Mouse (Mus musculus): ENCODE results near the gene Trappc3. TPM values are rescaled to one million over a fixed set of nuclear protein-coding genes. Genes with fewer than 3 reads are reported as not detected.
A peak's percentile ranks its signal among the peaks of the same experiment; 100 is the strongest.

The Trappc3 gene
- total RNA-seq, 1 experiment from 2014 or later, result 39.9 TPM

DNA sequence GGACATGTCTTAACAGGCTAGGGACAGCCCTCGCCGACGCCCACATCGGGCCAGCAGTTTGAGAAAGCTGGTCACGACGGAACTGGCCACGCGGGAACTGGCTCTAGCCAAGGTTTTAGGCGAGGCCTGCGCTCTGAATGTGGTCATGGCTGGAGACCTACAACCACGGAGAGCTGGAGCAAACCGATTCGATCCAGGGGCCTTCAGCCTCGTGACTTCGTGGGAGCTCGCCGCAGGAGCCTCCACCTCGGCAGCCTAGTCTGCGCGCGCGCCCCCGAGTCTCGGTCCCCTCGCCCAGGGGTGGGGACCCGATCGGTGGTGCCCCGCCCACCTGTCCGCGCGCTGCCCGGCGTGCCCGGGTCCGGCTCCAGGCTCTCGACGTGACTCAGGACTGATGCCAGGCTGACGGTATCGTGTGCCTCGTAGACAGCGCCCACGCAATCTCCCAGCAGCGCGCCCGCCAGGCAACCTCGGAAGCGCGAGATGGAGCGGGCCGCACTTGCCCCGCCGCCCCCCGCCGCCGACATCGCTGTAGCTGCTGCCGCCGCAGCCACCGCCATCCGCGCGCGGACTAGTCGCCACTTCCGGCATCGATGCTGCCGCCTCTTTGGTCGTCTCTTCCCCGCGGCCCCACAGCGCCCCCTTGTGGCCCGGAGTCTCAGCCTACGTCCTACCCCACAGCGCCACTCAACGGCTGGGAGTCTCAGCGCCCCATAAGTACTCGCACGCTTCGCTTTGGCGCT lies 59.2 kb downstream of the Trappc3 start, which contains the start of gene Adprhl2:
Gene Adprhl2 (minus strand): TSS at position 593 of the 743 bp plus-strand sequence.
- peak; percentile 95 to 97 for ATAC-seq (replicated peaks in 1 of 2; ENCODE audit: insufficient read depth in 1 of 2, low FRiP score in 2 of 2, low TSS enrichment in 1 of 2, low read depth in 1 of 2, poor library complexity in 2 of 2, severe bottlenecking in 2 of 2)

DNA sequence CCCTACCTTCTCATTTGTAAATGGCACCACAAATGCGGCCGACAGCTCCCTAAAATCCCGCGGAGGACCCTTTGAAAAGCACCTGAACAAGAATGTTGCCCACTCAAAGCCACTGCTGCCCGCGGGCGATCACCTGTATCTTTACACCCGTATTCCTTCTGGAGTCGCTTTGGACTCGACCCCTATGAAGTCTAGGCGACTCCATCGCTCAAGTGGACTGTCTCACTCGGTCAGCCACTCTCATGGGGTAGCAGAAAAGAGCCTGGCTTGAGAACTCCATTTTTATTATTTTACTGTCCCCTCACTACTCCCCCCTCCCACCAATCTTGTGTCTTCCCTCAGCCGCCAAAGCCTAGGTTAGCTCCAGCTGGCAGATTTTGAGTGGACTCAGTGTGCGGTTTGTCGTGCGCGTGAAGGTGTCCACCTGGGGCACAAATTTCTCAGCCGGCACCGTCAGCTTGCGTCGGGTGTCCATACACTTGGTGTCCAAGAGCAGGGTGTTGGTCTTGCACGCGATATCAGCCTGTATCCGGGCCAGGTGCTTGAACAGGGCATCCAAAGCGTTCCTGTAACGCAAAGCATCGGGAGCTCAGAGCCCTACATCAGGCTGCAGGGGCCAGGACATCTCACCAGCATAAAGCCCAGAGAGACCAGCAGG lies 59.9 kb downstream of the Trappc3 start:
- ATAC-seq (replicated peaks in 1 of 2; ENCODE audit: insufficient read depth in 1 of 2, low FRiP score in 2 of 2, low TSS enrichment in 1 of 2, low read depth in 1 of 2, poor library complexity in 2 of 2, severe bottlenecking in 2 of 2), result peak in 1 of 2 experiments; percentile 9; a peak in 1 of 4 replicates

DNA sequence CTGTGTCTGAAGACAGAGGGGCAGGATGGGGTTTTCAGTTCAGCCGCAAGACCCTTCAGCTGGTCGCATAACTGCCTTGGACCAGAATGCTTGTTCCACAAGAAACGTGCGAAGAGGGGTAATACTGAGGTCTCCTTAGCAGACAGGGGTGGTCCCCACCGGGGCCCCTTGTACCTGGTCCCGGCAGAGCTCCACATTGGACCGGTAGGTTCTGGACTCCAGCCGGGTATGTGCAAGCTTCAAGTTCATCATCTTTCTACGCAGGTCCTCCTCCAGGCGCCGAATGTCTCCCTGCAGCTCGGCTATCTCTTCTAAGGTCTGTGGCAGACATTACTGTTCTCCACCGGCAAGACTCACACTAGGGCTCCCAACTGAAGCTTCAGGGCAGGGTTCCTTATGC lies 60.5 kb downstream of the Trappc3 start:
- no peak for ATAC-seq (replicated peaks in 1 of 2; ENCODE audit: insufficient read depth in 1 of 2, low FRiP score in 2 of 2, low TSS enrichment in 1 of 2, low read depth in 1 of 2, poor library complexity in 2 of 2, severe bottlenecking in 2 of 2)

DNA sequence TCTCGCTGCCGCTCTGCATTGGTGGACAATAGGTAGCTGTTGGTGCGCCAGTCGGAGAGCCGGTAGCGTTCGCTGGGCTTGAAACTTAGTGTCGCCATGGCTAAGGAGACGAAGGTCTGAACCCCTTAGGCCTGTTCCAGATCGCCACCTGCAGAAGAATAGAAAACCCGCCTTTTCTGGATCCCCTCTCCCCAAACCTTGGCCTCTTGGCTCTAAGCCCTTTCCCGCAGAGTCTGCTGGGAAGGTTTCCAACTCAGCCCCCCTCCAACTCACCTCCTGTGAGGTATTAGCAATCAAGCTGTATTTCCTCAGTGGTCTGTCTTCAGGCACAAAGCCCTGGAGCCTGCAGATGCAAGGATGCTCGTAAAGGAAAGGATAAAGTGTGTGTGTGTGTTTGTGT lies 62.7 kb downstream of the Trappc3 start:
- no peak for ATAC-seq (replicated peaks in 1 of 2; ENCODE audit: insufficient read depth in 1 of 2, low FRiP score in 2 of 2, low TSS enrichment in 1 of 2, low read depth in 1 of 2, poor library complexity in 2 of 2, severe bottlenecking in 2 of 2)

DNA sequence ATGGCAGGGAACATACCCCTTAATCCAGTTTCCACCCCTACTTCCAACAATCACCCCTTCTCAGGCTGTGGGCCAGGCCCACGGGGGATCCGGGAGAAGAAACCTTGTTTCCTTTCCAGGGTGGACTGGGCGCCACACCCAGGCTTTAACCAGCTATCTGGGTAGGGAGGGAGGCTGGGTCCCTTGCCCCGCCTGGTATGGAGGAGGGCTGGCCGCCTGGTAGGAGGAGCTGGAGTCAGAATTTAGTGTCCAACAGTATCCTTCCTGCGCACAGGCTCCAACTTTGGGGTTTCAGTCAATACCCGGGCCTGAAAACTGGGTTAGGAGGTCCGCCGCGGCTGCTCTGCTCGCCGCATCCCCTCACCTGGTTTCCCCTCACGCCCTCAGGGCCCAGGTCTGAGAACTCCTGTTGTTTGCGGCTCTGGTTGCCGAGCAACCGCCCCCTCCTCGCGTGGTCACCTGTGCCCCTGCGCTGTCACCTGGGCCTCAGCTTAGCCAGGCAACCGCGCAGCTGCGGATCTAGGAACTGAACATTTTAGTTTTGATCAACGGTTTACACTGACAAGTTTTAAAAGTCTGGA lies 63.2 kb downstream of the Trappc3 start, which contains the start of gene Tekt2:
Gene Tekt2 (minus strand): TSS at position 408 of the 581 bp plus-strand sequence.
- ATAC-seq (replicated peaks in 1 of 2; ENCODE audit: insufficient read depth in 1 of 2, low FRiP score in 2 of 2, low TSS enrichment in 1 of 2, low read depth in 1 of 2, poor library complexity in 2 of 2, severe bottlenecking in 2 of 2), result no peak

Other genes with a start within 250 kb of the Trappc3 start
- 73.0 and 84.2 TPM in 2 replicates for gene Csf3r, start 237.8 kb upstream of the Trappc3 start, total RNA-seq (2017)
- gene Mrps15, start 215.4 kb upstream of the Trappc3 start, total RNA-seq (2017), result 46.5 and 48.0 TPM in 2 replicates
- gene Oscp1, start 203.8 kb upstream of the Trappc3 start, total RNA-seq (2017), result 10.3 and 25.2 TPM in 2 replicates
- gene Lsm10, start 165.7 kb upstream of the Trappc3 start, total RNA-seq (2017), result 18.5 and 19.1 TPM in 2 replicates
- 6.6 and 16.1 TPM in 2 replicates for gene Stk40, start 158.4 kb upstream of the Trappc3 start, total RNA-seq (2017)
- 1.7 and 3.3 TPM in 2 replicates for gene Eva1b, start 114.6 kb upstream of the Trappc3 start, total RNA-seq (2017)
- 0.89 and 2.4 TPM in 2 replicates for gene Sh3d21, start 98.8 kb upstream of the Trappc3 start, total RNA-seq (2017)
- gene Thrap3, start 59.6 kb upstream of the Trappc3 start, total RNA-seq (2017), result 447 and 515 TPM in 2 replicates
- gene Map7d1, start 6.0 kb upstream of the Trappc3 start, total RNA-seq (2017), result 28.5 and 40.6 TPM in 2 replicates
- not detected in 2 replicates for gene Col8a2, start 24.5 kb downstream of the Trappc3 start, total RNA-seq (2017)
- gene Adprhl2, start 59.4 kb downstream of the Trappc3 start, total RNA-seq (2017), result 27.8 and 30.4 TPM in 2 replicates
- not detected in 2 replicates for gene Tekt2, start 63.4 kb downstream of the Trappc3 start, total RNA-seq (2017)
- 7.5 and 13.1 TPM in 2 replicates for gene Ago3, start 167.2 kb downstream of the Trappc3 start, total RNA-seq (2017)
- gene Ago1, start 206.3 kb downstream of the Trappc3 start, total RNA-seq (2017), result 42.6 and 43.5 TPM in 2 replicates

All from hematopoietic stem cell, adult 5-6 weeks (primary cell).